Mouse (Mus musculus) kidney, embryonic 15.5 days (tissue): ENCODE results near the gene Slc27a3. TPM values are rescaled to one million over a fixed set of nuclear protein-coding genes. Genes with fewer than 3 reads are reported as not detected.

Experiments used
- ATAC-seq: fragments of 200-750 bp; cut with Nextera tagmentation; replicated peaks from 2 replicates; pipeline ENCODE4 v1.8.0; 2017; ENCODE audit warnings: moderate TSS enrichment; ENCODE audit not compliant: low FRiP score
- H3K27ac ChIP-seq: fragments of 300-500 bp; sonication (generic); 2 replicates; pipeline ENCODE4 v1.5.1; 2015; ENCODE audit warnings: mild to moderate bottlenecking, inconsistent platforms
- H3K27me3 ChIP-seq: fragments of 300-500 bp; sonication (generic); 2 replicates; pipeline ENCODE4 v1.6.1; 2015; ENCODE audit warnings: inconsistent platforms
- H3K36me3 ChIP-seq: fragments of 300-500 bp; sonication (generic); 2 replicates; pipeline ENCODE4 v1.6.1; 2015; ENCODE audit warnings: inconsistent platforms
- H3K4me1 ChIP-seq: fragments of 300-500 bp; sonication (generic); 2 replicates; pipeline ENCODE4 v1.6.1; 2015; ENCODE audit warnings: inconsistent platforms
- H3K4me2 ChIP-seq: fragments of 300-500 bp; sonication (generic); 2 replicates; pipeline ENCODE4 v1.6.1; 2015; ENCODE audit warnings: moderate library complexity, mild to moderate bottlenecking, inconsistent platforms
- H3K4me3 ChIP-seq: fragments of 300-500 bp; sonication (generic); replicated peaks from 2 replicates; pipeline ENCODE4 v1.5.1; 2015; ENCODE audit warnings: mild to moderate bottlenecking, inconsistent platforms
- H3K9ac ChIP-seq: fragments of 300-500 bp; sonication (generic); 2 replicates; pipeline ENCODE4 v1.6.1; 2015; ENCODE audit warnings: mild to moderate bottlenecking, inconsistent platforms
- H3K9me3 ChIP-seq: fragments of 300-500 bp; sonication (generic); replicated peaks from 2 replicates; pipeline ENCODE4 v1.6.1; 2016; ENCODE audit warnings: inconsistent platforms
- WGBS: fragments of 180-500 bp; shearing (Covaris S2); methylation state at CpG from one replicate; pipeline ENCODE4 v1.1.7; 2015; ENCODE audit warnings: mixed read lengths; 5-methylcytosine and 5-hydroxymethylcytosine counted together
- polyA plus RNA-seq: library from polyadenylated mRNA; unstranded; fragments of >200 nt; fragmentation: Nextera tagmentation; extraction: Ambion mirVana; gene quantifications from 2 replicates; pipeline ENCODE4 v1.2.1, GENCODE M21; 2015

Slc27a3 gene
- polyA plus RNA-seq, 1 experiment from 2014 or later = 17.3 TPM

DNA sequence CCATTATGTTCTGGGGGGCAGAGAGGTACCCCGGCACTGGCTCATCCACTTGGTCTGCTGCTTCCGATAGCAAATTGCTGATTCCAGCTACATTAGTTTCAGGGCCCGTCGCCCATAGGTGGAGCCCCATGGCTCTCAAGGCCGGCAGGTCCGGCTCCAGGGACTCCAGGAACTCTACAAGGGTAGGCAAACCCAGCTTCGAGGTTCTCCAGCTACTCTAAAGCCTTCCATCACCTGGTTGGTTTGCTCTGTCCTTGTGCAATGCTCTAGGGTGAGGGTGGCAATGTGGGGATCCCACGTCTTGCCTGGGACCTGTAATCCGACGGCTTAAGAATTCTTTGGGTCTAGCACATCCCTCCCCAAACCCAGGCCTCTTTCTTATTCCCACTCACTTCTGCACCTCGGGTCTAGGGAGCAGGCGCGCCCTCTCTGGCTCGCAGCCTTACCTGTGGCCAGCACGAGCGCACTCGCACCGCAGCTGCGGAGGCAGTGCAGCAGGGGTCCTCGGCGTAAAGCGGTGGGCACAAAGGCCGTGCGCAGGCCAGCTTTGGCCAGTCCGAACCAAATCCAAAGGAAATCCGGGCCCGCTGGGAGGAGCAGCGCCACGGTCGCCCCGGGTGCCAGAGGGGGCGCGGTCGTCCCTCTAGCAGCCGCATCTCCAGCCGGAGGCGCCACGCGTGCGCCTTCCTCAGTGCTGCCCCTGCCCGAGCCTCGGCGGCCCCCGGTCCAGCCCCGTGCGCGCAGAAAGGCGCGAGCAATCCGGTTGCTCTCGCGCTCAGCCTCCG is 820 bp downstream of the Slc27a3 start:
- Histone ChIP-seq H3K9me3 (no peaks in the 10 kb centered on the region), H3K27me3 (no peaks in the 10 kb centered on the region), H3K36me3 (peaks cover 48% of the 10 kb centered on the region), H3K4me2 (peak overlapping the region; percentile 92), H3K4me3 (peak overlapping the region; percentile 60), H3K4me1 (peaks cover 52% of the 10 kb centered on the region), H3K9ac (peak overlapping the region; percentile 63), H3K27ac (peak overlapping the region; percentile 90)
- peak; percentile 73 for ATAC-seq
- WGBS = 3% methylated on average over 53 of the region's 53 CpGs

GRCm38 (mm10) chr3:90388192-90388591 is 1.5 kb downstream of the Slc27a3 start:
- peak overlapping the region; percentile 60; the same call in 1 of the 2 replicates for H3K4me3 ChIP-seq
- no peaks in the 10 kb centered on the region for H3K27me3 ChIP-seq
- H3K9ac ChIP-seq = no peak overlapping the region
- WGBS = 77% methylated on average over 4 of the region's 4 CpGs
- no peak for ATAC-seq
- peaks cover 52% of the 10 kb centered on the region for H3K4me1 ChIP-seq
- no peaks in the 10 kb centered on the region for H3K9me3 ChIP-seq
- peaks cover 41% of the 10 kb centered on the region for H3K36me3 ChIP-seq
- H3K27ac ChIP-seq = no peak overlapping the region
- H3K4me2 ChIP-seq = peak overlapping the region; percentile 92

GRCm38 (mm10) chr3:90387483-90387882 is 2.3 kb downstream of the Slc27a3 start:
- Histone ChIP-seq H3K4me3 (no peak overlapping the region), H3K36me3 (peaks cover 33% of the 10 kb centered on the region), H3K27me3 (no peaks in the 10 kb centered on the region), H3K27ac (no peak overlapping the region), H3K9ac (no peak overlapping the region), H3K9me3 (no peaks in the 10 kb centered on the region), H3K4me2 (peak overlapping the region; percentile 92; the same call in 1 of the 2 replicates), H3K4me1 (peaks cover 52% of the 10 kb centered on the region)
- 67% methylated on average over 11 of the region's 11 CpGs for whole genome bisulfite sequencing
- ATAC-seq = no peak

GRCm38 (mm10) chr3:90386817-90387216 is 2.9 kb downstream of the Slc27a3 start:
- no peak overlapping the region for H3K4me2 ChIP-seq
- no peaks in the 10 kb centered on the region for H3K27me3 ChIP-seq
- H3K36me3 ChIP-seq = peaks cover 27% of the 10 kb centered on the region
- peaks cover 52% of the 10 kb centered on the region for H3K4me1 ChIP-seq
- H3K27ac ChIP-seq = no peak overlapping the region
- no peak overlapping the region for H3K4me3 ChIP-seq
- no peaks in the 10 kb centered on the region for H3K9me3 ChIP-seq
- ATAC-seq = no peak
- no peak overlapping the region for H3K9ac ChIP-seq
- 93% methylated on average over 10 of the region's 10 CpGs for whole genome bisulfite sequencing

DNA sequence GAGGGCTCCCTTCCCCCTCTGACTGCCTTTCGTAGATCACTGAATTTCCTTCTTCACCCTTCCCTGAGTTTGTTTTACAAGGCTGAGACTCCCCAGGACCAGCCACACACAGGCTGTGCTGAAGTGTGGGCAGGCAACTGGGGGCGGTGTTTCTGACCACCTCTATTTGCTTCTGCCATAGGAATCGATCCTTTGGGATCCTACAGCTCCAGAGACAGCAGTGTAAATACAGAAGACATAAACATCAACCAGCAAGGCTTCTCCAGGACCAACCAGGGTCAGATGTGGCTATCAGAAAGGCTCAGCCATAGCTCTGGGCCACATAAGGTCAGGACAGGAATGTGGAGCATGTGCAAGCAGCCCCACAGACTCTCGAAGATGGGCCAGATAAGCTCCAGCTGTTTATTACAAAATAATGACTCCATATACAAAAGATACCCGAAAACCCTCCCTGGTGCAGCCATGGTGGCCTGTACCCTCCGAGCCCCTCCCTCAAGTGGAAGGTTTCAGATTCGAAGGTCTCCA is 4.8 kb downstream of the Slc27a3 start:
- Histone ChIP-seq H3K27me3 (no peaks in the 10 kb centered on the region), H3K36me3 (peaks cover 14% of the 10 kb centered on the region), H3K4me1 (peaks cover 38% of the 10 kb centered on the region), H3K9me3 (no peaks in the 10 kb centered on the region), H3K9ac (no peak overlapping the region), H3K4me2 (no peak overlapping the region), H3K4me3 (no peak overlapping the region), H3K27ac (peak overlapping the region; percentile 7; the same call in 1 of the 2 replicates)
- 63% methylated on average over 7 of the region's 7 CpGs for WGBS
- no peak for ATAC-seq

DNA sequence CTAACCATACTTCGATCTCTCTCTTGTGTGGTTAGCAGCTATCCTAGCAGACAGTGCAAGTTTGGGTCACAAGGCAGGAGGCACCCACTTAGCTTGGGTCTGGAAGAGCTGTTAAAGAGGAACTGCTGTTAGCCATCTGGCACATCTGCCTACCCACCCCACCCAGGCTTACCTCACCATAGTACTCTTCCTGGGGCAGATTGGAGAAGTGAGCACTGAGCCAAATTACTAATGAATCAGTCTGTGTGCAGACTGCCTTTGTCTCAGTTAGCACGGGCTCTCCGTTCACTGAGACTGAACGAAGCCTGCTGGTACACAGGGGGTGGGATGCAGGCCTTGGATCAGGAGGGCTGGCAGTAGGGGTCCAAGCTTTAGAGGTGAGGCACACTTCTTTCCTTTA is 6.0 kb downstream of the Slc27a3 start:
- Histone ChIP-seq H3K4me1 (peaks cover 28% of the 10 kb centered on the region), H3K36me3 (peaks cover 14% of the 10 kb centered on the region), H3K4me2 (no peak overlapping the region), H3K27ac (no peak overlapping the region), H3K9ac (no peak overlapping the region), H3K27me3 (no peaks in the 10 kb centered on the region), H3K4me3 (no peak overlapping the region), H3K9me3 (no peaks in the 10 kb centered on the region)
- 86% methylated on average over 4 of the region's 4 CpGs for WGBS
- ATAC-seq = no peak

DNA sequence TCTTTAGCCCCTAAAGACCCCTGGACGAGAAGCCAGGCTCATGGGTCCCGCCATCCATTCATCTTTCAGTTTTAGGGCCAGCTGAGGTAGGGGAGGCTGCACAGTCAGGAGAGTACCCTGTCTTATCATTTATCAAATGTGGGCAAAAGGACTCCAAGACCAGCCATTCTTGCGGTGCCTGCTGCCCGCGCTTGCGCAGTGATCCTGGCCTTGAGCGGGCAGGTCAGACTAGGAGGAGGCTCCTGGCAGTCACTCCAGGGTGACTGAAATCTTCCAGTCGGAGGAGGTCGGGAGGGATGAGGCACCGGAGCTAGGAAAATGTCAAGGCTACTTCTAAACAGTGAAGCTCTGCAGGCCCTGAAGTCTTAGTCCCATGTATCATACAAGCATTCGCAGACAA is 8.0 kb downstream of the Slc27a3 start:
- Histone ChIP-seq H3K9ac (no peak overlapping the region), H3K4me2 (no peak overlapping the region), H3K9me3 (no peaks in the 10 kb centered on the region), H3K27ac (no peak overlapping the region), H3K4me3 (no peak overlapping the region), H3K27me3 (no peaks in the 10 kb centered on the region), H3K4me1 (peaks cover 10% of the 10 kb centered on the region), H3K36me3 (peaks cover 10% of the 10 kb centered on the region)
- ATAC-seq = no peak
- 64% methylated on average over 11 of the region's 11 CpGs for WGBS

- no peaks in the 10 kb centered on the region for H3K36me3 ChIP-seq
- WGBS = 72% methylated on average over 5 of the region's 5 CpGs
- H3K27me3 ChIP-seq = no peaks in the 10 kb centered on the region
- H3K4me3 ChIP-seq = no peak overlapping the region
- no peaks in the 10 kb centered on the region for H3K9me3 ChIP-seq
- H3K4me1 ChIP-seq = no peaks in the 10 kb centered on the region
- H3K4me2 ChIP-seq = no peak overlapping the region
- 0 out of 2 replicates have a peak, but pooled peaks have one; percentile 31 for ATAC-seq
- no peak overlapping the region for H3K27ac ChIP-seq
- H3K9ac ChIP-seq = no peak overlapping the region
Observed at GRCm38 (mm10) chr3:90378496-90378895, 11.2 kb downstream of the Slc27a3 start.

DNA sequence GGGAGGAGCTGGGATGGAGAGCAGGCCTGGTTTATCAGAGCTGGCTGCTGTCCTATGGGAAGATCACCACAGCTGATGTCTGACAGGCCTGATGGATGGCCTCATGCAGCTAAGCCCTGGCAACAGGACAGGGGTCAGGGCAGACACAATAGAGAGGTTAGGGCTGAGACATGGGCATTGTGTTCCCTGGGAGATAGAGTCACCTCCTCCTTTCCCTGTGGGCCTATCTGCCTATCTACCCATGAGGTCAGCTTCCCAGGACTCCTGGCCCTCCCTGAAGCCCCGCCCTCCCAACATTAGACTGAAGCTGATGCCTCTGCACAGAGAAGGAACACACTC is 13.5 kb downstream of the Slc27a3 start:
- Histone ChIP-seq H3K9ac (no peak overlapping the region), H3K27me3 (no peaks in the 10 kb centered on the region), H3K9me3 (no peaks in the 10 kb centered on the region), H3K4me1 (no peaks in the 10 kb centered on the region), H3K4me3 (no peak overlapping the region), H3K27ac (no peak overlapping the region), H3K36me3 (no peaks in the 10 kb centered on the region), H3K4me2 (no peak overlapping the region)
- peak; percentile 35 for ATAC-seq
- 88% methylated on average over 1 of the region's 1 CpGs for WGBS

DNA sequence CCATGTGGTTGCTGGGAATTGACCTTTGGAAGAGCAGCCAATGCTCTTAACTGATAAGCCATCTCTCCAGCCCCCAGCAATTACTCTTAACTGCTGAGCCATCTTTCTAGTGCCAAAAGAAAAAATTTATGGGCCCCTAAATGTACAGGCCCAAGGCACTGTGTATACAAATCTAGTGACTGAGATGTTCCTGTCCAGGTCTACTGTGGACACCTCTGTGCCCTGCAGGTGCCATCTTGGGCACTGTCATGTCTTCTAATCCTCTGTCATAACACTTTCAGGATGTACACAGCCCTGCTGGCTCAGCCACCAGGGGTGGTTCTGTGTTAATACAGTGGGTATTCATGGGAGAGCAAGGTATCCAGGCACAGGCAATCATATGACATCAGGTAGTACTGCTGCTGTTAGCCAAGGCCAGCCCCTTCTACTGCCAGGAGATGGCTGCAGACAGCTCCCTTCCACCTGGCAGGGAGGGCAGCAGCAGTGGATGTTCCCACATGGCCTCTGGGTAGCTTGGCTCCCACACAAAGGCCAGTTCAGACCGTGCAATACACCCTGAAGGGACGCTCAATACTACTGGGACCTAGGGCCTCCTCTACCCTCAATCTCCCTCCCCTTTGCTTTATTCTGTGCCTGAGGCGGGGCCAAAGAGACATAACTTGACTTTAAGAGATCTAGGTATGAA is 14.0 kb downstream of the Slc27a3 start:
- Histone ChIP-seq H3K4me3 (no peak overlapping the region), H3K27me3 (no peaks in the 10 kb centered on the region), H3K27ac (no peak overlapping the region), H3K36me3 (no peaks in the 10 kb centered on the region), H3K4me1 (no peaks in the 10 kb centered on the region), H3K4me2 (no peak overlapping the region), H3K9me3 (no peaks in the 10 kb centered on the region), H3K9ac (no peak overlapping the region)
- 52% methylated on average over 3 of the region's 3 CpGs for WGBS
- no peak for ATAC-seq

GRCm38 (mm10) chr3:90374368-90374767 is 15.4 kb downstream of the Slc27a3 start:
- Histone ChIP-seq H3K4me3 (no peak overlapping the region), H3K27ac (no peak overlapping the region), H3K27me3 (no peaks in the 10 kb centered on the region), H3K9me3 (no peaks in the 10 kb centered on the region), H3K36me3 (no peaks in the 10 kb centered on the region), H3K4me1 (no peaks in the 10 kb centered on the region), H3K9ac (no peak overlapping the region), H3K4me2 (no peak overlapping the region)
- ATAC-seq = no peak
- 66% methylated on average over 4 of the region's 4 CpGs for WGBS

DNA sequence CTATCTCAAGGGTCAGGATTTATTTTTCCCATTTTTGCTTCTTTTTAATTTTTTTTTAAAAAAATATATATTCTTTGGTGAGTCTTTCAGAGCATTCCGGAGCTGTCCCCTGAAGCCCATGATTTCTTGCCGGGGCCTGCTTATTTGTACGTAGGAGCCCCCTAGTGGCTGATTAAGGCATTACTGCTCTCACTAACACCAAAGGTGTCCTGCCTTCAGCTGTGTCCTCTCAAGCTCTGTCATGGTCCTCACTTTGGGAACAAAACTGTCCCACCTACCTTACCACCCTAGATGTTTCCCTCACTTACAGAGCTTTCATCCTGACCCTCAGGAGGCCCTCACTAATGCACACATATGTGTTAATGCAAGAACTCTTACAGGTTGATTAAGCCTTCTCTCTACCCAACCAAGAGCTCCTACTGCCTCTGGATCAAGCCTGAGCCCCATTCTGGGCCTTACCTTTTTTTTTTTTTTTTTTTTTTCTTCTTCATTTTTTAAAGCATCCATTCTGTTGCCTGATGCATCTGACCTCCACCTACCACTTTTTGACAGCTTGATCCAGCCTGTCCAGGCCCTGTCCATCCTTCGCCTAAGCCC is 16.2 kb downstream of the Slc27a3 start:
- no peak overlapping the region for H3K9ac ChIP-seq
- H3K27me3 ChIP-seq = no peaks in the 10 kb centered on the region
- ATAC-seq = 0 out of 2 replicates have a peak, but pooled peaks have one; percentile 19
- H3K9me3 ChIP-seq = no peaks in the 10 kb centered on the region
- no peak overlapping the region for H3K4me2 ChIP-seq
- no peaks in the 10 kb centered on the region for H3K36me3 ChIP-seq
- WGBS = 25% methylated on average over 4 of the region's 4 CpGs
- H3K4me1 ChIP-seq = no peaks in the 10 kb centered on the region
- no peak overlapping the region for H3K27ac ChIP-seq
- no peak overlapping the region for H3K4me3 ChIP-seq
